Mouse (Mus musculus): ENCODE results near the gene Kcnk2. TPM values are rescaled to one million over a fixed set of nuclear protein-coding genes. Genes with fewer than 3 reads are reported as not detected.

Kcnk2 gene
- total RNA-seq, 2 experiments from 2014 or later: 25.5 to 32.4 TPM

DNA sequence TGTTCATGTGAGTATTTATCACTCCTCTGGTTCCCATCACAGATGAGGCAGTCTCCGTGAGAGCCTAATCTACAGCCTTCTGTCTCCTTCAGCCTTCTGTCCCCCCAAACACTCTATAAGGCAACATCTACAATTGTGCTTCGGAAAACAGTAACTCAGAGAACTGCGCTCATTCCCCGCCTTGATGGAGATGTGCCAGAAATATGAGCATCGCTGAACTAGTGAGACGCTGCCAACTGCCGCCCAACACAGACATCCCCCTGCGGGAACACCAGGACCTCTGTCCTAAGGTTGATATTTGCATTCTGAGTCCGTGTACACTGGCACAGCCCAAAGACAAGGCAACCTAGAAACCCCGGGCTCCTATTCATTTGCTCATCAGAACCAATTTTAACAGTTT lies 183.0 kb downstream of the Kcnk2 start:
- no peak for DNase-seq (ENCODE audit: low spot score in 2 of 2)

DNA sequence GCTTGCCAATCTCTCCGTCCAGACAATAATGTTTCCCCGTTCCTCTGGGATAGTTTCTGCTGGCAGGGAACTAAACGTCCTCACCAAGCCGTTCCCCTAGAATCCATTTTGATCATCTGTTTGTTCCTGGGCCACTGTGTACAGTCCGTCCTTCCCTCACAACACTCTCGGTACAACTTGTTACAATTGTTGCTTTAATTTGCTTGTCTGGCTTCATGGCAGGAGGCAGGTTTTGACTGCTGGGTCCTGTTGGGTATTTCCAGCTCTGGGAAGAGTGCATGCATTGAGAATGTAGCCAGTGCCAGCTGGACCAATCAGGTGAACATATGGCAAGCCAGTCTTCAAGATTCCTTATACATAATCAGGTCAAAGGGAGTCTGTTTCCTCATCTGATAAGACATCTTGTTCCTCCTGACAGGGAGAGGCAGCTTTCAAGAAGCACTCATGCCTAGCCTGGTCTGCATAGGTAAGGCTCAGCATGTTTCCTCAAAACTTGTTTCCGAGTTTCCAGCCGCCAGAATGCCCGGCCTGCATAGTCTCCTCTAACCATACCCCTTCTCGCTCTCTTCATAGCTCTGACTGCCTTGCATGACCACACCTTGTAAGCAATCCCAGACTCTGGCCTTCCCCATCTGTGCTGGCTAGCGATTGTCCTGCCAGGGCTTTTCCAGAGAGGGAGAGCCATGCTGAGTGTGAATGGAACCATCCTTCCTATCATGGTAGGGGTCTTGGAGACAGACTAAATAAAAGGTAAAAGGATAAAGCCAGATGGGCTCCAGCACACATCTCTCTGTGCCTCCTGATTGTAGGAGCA lies 184.1 kb downstream of the Kcnk2 start:
- DNase-seq (ENCODE audit: low spot score in 2 of 2): no peak

GRCm38 (mm10) chr1:189215131-189215530 lies 186.9 kb downstream of the Kcnk2 start:
- no peak for DNase-seq (ENCODE audit: low spot score in 2 of 2)

DNA sequence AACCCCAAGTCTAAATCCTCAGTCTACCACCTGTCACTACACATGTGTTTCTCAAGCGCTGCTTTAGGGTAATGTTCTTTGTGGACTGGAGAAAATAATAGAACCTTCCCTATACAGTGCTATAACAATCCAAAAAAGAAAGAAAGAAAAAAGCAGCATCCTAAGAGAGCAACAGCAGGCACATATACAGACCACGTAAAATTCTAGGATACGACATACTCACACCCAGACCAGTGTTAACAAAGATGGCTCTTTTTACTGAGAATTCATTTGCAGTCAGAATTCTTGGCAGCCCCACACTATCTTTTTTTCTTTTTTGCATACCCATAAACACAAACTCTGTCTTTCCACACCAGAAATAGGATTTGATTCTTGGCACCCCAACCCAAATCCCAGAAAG lies 187.6 kb downstream of the Kcnk2 start:
- no peak for DNase-seq (ENCODE audit: low spot score in 2 of 2)

- DNase-seq (ENCODE audit: low spot score in 2 of 2): no peak
Measured at GRCm38 (mm10) chr1:189209715-189210108, 192.4 kb downstream of the Kcnk2 start.

DNA sequence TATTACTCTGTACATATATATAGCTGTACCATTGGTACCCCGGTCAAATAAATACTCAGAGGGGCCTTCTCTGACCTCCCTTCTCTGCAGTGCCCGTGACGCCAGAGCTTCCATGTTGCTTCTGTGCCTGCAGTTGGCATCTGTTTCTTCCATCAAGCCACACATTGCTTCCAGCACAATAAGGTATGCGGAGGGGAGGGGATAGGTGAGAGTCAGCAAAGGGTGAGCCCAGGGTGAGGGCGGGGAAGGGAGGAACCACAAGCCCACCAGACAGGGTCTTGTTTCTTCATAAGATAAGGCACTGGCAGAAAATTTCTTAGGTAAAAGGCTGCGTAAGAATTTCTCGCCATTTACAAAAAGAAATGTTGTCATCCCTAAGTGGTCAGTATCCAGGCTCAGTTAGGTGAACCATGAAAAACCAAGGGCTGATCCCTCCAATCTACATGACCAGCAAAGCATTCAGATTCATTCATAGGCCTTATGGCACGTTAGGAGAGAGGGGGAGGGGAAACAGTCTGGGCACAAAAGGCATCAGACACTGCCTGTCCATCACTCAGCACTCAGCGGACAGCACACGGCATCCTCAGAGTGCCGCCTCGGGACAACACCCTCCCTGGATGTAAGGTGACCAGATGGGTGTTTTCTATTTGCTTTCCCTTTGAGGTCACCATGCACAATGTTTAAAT lies 192.9 kb downstream of the Kcnk2 start:
- DNase-seq (ENCODE audit: low spot score in 2 of 2): no peak

DNA sequence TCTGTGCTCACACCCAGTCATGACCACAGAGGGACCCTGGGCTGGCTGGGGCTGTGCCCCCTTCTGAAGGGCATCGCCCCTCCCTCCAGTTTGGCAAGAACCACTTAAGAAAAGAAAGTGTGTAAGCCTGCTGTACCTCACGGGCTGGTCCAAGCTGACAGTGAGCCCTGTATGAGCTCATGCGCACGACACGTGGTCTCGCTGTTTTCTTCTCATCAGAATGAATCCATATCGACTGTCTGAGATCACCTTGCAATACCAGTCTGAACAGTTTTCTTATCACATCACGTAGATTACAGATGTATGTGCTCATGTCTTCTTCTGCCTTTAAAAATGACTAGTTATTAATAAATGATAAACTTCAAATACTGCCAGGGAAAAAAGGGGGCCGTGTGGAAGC lies 193.5 kb downstream of the Kcnk2 start:
- DNase-seq (ENCODE audit: low spot score in 2 of 2): no peak

DNA sequence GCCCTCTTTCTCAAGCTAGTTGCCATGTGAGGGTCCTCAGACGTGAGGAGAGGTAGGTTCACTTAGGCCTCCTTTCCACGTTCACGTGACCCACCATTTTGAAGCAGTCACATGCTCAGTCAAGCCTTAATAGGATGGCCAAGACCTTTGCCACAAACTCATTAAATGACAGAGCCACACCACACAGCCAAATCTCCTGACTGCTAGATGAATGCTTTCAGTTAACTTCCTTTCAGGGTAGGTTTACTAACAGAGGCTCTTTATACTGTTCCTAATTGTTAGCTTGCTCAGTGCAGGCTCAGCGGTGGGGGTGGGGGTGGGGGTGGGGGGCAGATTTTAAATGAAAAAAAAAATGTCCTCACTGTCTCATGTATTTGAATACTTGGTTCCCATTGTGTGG lies 206.3 kb downstream of the Kcnk2 start:
- no peak for DNase-seq (ENCODE audit: low spot score in 2 of 2)

DNA sequence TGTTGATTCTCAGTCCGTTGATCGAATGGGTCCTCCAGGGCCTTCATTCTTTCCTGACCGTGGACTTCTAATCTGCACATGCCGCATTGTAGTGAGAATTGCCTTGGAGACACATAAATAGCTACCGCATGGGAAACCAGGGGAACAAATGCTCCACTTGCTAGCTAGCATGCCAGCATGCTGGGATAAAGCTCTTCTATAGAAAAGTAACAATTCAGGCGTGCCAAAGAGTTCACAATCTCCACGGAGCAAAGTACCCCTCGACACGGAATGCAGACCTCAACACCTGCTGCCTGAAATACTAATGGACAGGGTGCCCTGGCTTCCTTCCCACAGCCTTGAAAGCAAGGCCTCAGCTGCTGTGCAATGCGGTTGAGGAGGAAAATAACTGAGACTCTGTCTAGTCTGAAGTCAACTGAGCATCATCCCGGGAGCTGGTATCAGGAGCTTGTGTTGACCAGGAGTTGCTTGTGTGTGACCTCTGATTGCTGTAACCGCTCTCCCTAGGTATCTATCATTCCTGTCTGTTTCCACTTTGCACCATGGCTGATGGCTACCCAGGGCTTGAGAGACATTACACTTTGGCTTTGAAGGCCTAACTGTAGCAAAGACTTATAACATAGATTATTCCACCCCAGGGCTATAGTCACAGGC lies 214.2 kb downstream of the Kcnk2 start:
- peak in 1 of 2 experiments; percentile 14 for DNase-seq (ENCODE audit: low spot score in 2 of 2)

- peak in 1 of 2 experiments; percentile 2 for DNase-seq (ENCODE audit: low spot score in 2 of 2)
Measured at GRCm38 (mm10) chr1:189185206-189185750, 216.8 kb downstream of the Kcnk2 start.

- DNase-seq (ENCODE audit: low spot score in 2 of 2): no peak
Measured at GRCm38 (mm10) chr1:189177746-189178145, 224.3 kb downstream of the Kcnk2 start.

- no peak for DNase-seq (ENCODE audit: low spot score in 2 of 2)
Measured at GRCm38 (mm10) chr1:189173479-189173878, 228.6 kb downstream of the Kcnk2 start.

DNA sequence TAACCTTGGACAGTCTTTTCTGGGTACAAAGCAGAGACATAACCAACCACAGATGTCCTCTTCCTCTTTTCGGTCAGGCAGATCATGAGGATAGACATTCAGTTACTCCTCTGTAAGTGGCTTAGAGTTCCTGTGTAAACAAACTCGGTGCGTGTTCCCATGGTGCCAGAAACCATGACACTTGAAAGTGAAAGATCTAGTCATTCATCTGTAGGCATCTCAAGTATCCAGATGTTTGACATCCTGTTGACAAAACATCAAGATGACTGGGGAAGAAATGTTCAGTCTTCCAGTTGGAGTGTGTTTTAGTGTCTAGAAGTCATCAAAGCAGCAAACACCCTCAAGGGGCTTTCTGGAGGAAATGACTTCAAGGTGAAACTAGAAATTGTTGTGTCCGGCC lies 230.9 kb downstream of the Kcnk2 start:
- no peak for DNase-seq (ENCODE audit: low spot score in 2 of 2)

DNA sequence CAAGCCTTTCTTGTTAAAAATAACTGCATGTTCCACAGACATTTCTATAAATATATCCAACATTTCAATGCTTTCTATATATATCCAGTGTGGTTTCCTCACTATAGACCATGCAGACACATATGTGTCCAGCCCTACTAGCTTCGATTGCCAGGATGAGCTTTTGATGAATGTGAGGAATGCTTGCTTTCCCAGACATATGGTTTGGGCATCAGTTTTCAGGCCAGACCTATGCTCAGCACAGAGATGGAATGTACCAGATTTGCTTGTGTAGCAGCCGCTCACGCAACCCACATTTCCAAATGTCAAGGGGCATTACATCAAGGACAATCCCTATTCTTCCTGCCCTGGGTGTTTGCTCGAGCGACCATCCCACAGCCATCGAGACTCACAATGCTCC lies 236.3 kb downstream of the Kcnk2 start:
- no peak for DNase-seq (ENCODE audit: low spot score in 2 of 2)

- DNase-seq (ENCODE audit: low spot score in 2 of 2): no peak
Measured at GRCm38 (mm10) chr1:189165141-189165540, 236.9 kb downstream of the Kcnk2 start.

DNA sequence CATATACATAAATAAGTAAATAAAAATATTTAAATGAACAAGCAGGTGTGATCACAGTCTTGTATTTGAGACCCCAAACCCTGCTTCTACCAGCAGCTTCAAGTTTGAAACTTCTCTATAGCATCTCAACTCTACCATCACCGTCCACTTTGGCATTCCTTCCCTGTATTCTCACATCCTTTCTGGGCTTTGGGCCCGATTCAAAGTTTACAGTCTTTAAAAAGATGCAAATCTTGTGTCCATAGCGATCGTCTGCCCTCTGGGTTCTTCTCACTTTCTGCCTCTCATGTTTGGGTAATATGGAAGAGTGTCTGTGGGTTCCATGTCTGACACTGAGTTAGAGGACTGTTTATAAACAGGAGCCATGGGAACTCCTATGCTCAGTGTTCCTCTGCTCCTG lies 237.4 kb downstream of the Kcnk2 start:
- no peak for DNase-seq (ENCODE audit: low spot score in 2 of 2)

- no peak for DNase-seq (ENCODE audit: low spot score in 2 of 2)
Measured at GRCm38 (mm10) chr1:189164241-189164640, 237.8 kb downstream of the Kcnk2 start.

Small RNA genes within 50 kb of the gene (microRNA-seq; reads per million reads assigned to microRNA genes)
- 0 reads per million in 2 experiments for gene Gm24092 (ENCODE audit: borderline number of aligned reads in 2 of 2)
